Mouse (Mus musculus) ES-Bruce4 (cell line): ENCODE data around the gene Exoc2.

Experiments used
- CTCF ChIP-seq: IDR thresholded peaks from one replicate; pipeline ENCODE4 v1.8.1; 2011; ENCODE audit warnings: low read depth, low read length
- EP300 ChIP-seq: IDR thresholded peaks from 2 replicates; pipeline ENCODE4 v1.6.1; 2011; ENCODE audit warnings: low read depth, low read length; ENCODE audit not compliant: insufficient read depth
- POLR2A ChIP-seq: IDR thresholded peaks from one replicate; pipeline ENCODE4 v1.8.1; 2011; ENCODE audit warnings: low read length; ENCODE audit not compliant: insufficient read depth

DNA sequence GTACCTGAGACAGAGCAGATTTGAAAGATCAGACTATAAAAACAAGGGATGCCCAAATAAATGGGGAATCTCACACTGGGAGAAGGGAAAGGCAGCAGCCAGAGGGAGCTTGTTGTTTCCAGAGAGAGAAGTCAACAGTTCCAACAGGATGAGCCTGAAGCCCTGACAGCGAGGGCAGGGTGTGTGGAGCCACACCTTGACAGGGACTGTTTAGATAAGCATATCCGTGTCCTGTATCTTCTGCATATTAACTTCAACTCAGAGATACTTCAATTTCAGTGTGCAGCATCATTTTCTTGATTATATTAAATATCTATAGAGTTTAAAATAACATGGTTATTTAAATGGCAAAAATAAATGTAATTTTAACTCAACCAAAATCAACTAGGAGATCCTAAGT is 13.2 kb downstream of the Exoc2 start:
- TF ChIP-seq CTCF: no peak
- TF ChIP-seq POLR2A: no peak
- no peak for TF ChIP-seq EP300
